Mouse (Mus musculus): Measurements from ENCODE around the gene Tom1l2. TPM values are rescaled to one million over a fixed set of nuclear protein-coding genes. Genes with fewer than 3 reads are reported as not detected.

The Tom1l2 gene
- polyA plus RNA-seq, 3 experiments from 2014 or later, result 8.9 to 34.5 (median 24.4) TPM

Other genes with a start within 250 kb of the Tom1l2 start
- 10 to 100 TPM in 2 of 3 experiments, 1 to 10 TPM in 1; 5.6 to 12.2 (median 12.1) TPM for gene Rai1, start 247.9 kb downstream of the Tom1l2 start, polyA plus RNA-seq (2017; shearing (Covaris generic))
- 10 to 100 TPM; 21.7 to 26.7 (median 24.3) TPM for gene Srebf1, start 130.3 kb downstream of the Tom1l2 start, polyA plus RNA-seq (2017; shearing (Covaris generic))
- under 1 TPM; 0.25 to 0.87 (median 0.42) TPM for gene Drc3, start 424 bp upstream of the Tom1l2 start, polyA plus RNA-seq (2017; shearing (Covaris generic))
- gene Gid4, start 64.2 kb upstream of the Tom1l2 start, polyA plus RNA-seq (2017; shearing (Covaris generic)), result 10 to 100 TPM in 1 of 3 experiments, 1 to 10 TPM in 2; 9.8 to 12.6 (median 10.0) TPM
- 10 to 100 TPM; 35.8 to 45.1 (median 43.9) TPM for gene Atpaf2, start 65.6 kb upstream of the Tom1l2 start, polyA plus RNA-seq (2017; shearing (Covaris generic))
- gene Drg2, start 101.7 kb upstream of the Tom1l2 start, polyA plus RNA-seq (2017; shearing (Covaris generic)), result 10 to 100 TPM; 44.3 to 68.8 (median 50.2) TPM
- gene Myo15, start 116.4 kb upstream of the Tom1l2 start, polyA plus RNA-seq (2017; shearing (Covaris generic)), result under 1 TPM in 1 of 3 experiments, not detected in 2; 0.09 TPM
- 10 to 100 TPM; 29.6 to 44.0 (median 41.0) TPM for gene Alkbh5, start 183.5 kb upstream of the Tom1l2 start, polyA plus RNA-seq (2017; shearing (Covaris generic))